Mouse (Mus musculus) mouse trophoblast stem cell (cell line): ENCODE data around the gene P4ha1.

Experiments used
- in situ Hi-C, 2 experiments: fragments of 300-500 bp; cut with MseI, MboI; formaldehyde crosslinking; loops; 2 replicates in 1 of 2; 3 replicates in 1 of 2; pipeline ENCODE4 v1.15.1; 2025

The P4ha1 gene

GRCm38 (mm10) chr10:59321112-59321511 lies 2.0 kb upstream of the P4ha1 start:
- in situ Hi-C loops: no loop called here

GRCm38 (mm10) chr10:59322271-59322670 lies 825 bp upstream of the P4ha1 start:
- in situ Hi-C loops: no loop called here

GRCm38 (mm10) chr10:59323488-59324161 lies 529 bp downstream of the P4ha1 start:
- in situ Hi-C loops: no loop called here

- in situ Hi-C loops: no loop called here
Measured at GRCm38 (mm10) chr10:59324311-59325165, 1.4 kb downstream of the P4ha1 start.

GRCm38 (mm10) chr10:59326612-59327315 lies 3.7 kb downstream of the P4ha1 start:
- in situ Hi-C loops: no loop called here

GRCm38 (mm10) chr10:59327316-59327710 lies 4.2 kb downstream of the P4ha1 start:
- in situ Hi-C loops: no loop called here

- in situ Hi-C loops: no loop called here
Measured at GRCm38 (mm10) chr10:59331546-59332256, 8.6 kb downstream of the P4ha1 start.

- in situ Hi-C loops: no loop called here
Measured at GRCm38 (mm10) chr10:59333400-59333799, 10.3 kb downstream of the P4ha1 start.

- in situ Hi-C loops: no loop called here
Measured at GRCm38 (mm10) chr10:59334899-59335798, 12.1 kb downstream of the P4ha1 start.

GRCm38 (mm10) chr10:59336124-59336523 lies 13.0 kb downstream of the P4ha1 start:
- in situ Hi-C loops: no loop called here

- in situ Hi-C loops: no loop called here
Measured at GRCm38 (mm10) chr10:59346560-59346959, 23.5 kb downstream of the P4ha1 start.

GRCm38 (mm10) chr10:59348200-59348599 lies 25.1 kb downstream of the P4ha1 start:
- in situ Hi-C loops: no loop called here

GRCm38 (mm10) chr10:59349536-59349935 lies 26.4 kb downstream of the P4ha1 start:
- in situ Hi-C loops: no loop called here

- in situ Hi-C loops: no loop called here
Measured at GRCm38 (mm10) chr10:59353065-59353464, 30.0 kb downstream of the P4ha1 start.

GRCm38 (mm10) chr10:59354120-59354519 lies 31.0 kb downstream of the P4ha1 start:
- in situ Hi-C loops: no loop called here

GRCm38 (mm10) chr10:59355020-59355419 lies 31.9 kb downstream of the P4ha1 start:
- in situ Hi-C loops: no loop called here

GRCm38 (mm10) chr10:59358744-59359143 lies 35.6 kb downstream of the P4ha1 start:
- in situ Hi-C loops: no loop called here

GRCm38 (mm10) chr10:59363208-59363607 lies 40.1 kb downstream of the P4ha1 start:
- in situ Hi-C loops: no loop called here

- in situ Hi-C loops: no loop called here
Measured at GRCm38 (mm10) chr10:59364551-59364950, 41.5 kb downstream of the P4ha1 start.

- in situ Hi-C loops: no loop called here
Measured at GRCm38 (mm10) chr10:59365804-59366589, 42.9 kb downstream of the P4ha1 start.
